Mouse (Mus musculus): ENCODE data around the gene Rsph6a. TPM values are rescaled to one million over a fixed set of nuclear protein-coding genes. Genes with fewer than 3 reads are reported as not detected.

The Rsph6a gene
- polyA plus RNA-seq, 1 experiment, result 0.06 TPM

- DNase-seq (ENCODE audit: low read depth in 1 of 2, low spot score in 2 of 2), result no peak
- 85% methylated on average over 4 of the region's 4 CpGs for WGBS
- Histone ChIP-seq H3K27ac (ENCODE audit: insufficient read depth, low read length) (no peak overlapping the region), H3K36me3 (ENCODE audit: control insufficient read depth, insufficient read depth, low read length) (0 out of 2 replicates have a peak, but pooled peaks cover 2% of the 10 kb centered on the region), H3K27me3 (ENCODE audit: control insufficient read depth, insufficient read depth, low read length) (0 out of 2 replicates have a peak, but pooled peaks cover 4% of the 10 kb centered on the region), H3K4me3 (ENCODE audit: extremely low read depth, insufficient read depth, insufficient read length) (no peak overlapping the region), H3K4me1 (ENCODE audit: control insufficient read depth, insufficient read depth, insufficient read length) (peaks cover 5% of the 10 kb centered on the region)
- TF ChIP-seq CTCF (IDR thresholded peaks at IDR 0.05; ENCODE audit: extremely low read depth, insufficient read depth, insufficient read length, insufficient replicate concordance), result no peak
- TF ChIP-seq POLR2A (IDR thresholded peaks at IDR 0.05; ENCODE audit: low read depth, low read length), result no peak
These were observed 67.2 kb downstream of the Rsph6a start for GRCm38 (mm10) chr7:19121686-19122085.

Other genes starting within 250 kb of the Rsph6a start
- 0.05 TPM in 1 of 2 replicates, not detected in the other for gene Psg17, start 233.1 kb upstream of the Rsph6a start, polyA plus RNA-seq (2012; rRNA removed)
- gene Mill2, start 214.7 kb upstream of the Rsph6a start, polyA plus RNA-seq (2012; rRNA removed), result 2.4 and 2.9 TPM in 2 replicates
- gene Pglyrp1, start 183.4 kb upstream of the Rsph6a start, polyA plus RNA-seq (2012; rRNA removed), result 93.4 and 164 TPM in 2 replicates
- 13.0 and 25.5 TPM in 2 replicates for gene Ccdc61, start 144.3 kb upstream of the Rsph6a start, polyA plus RNA-seq (2012; rRNA removed)
- 0.68 and 0.90 TPM in 2 replicates for gene Nova2, start 128.8 kb upstream of the Rsph6a start, polyA plus RNA-seq (2012; rRNA removed)
- not detected in 2 replicates for gene Nanos2, start 67.3 kb upstream of the Rsph6a start, polyA plus RNA-seq (2012; rRNA removed)
- 2.5 and 4.0 TPM in 2 replicates for gene Mypop, start 63.4 kb upstream of the Rsph6a start, polyA plus RNA-seq (2012; rRNA removed)
- 23.8 and 32.9 TPM in 2 replicates for gene Irf2bp1, start 50.6 kb upstream of the Rsph6a start, polyA plus RNA-seq (2012; rRNA removed)
- 0.38 and 0.49 TPM in 2 replicates for gene Foxa3, start 31.2 kb upstream of the Rsph6a start, polyA plus RNA-seq (2012; rRNA removed)
- 67.2 and 88.3 TPM in 2 replicates for gene Sympk, start 30.3 kb upstream of the Rsph6a start, polyA plus RNA-seq (2012; rRNA removed)
- 26.6 and 31.9 TPM in 2 replicates for gene Dmwd, start 21.5 kb downstream of the Rsph6a start, polyA plus RNA-seq (2012; rRNA removed)
- 175 and 182 TPM in 2 replicates for gene Dmpk, start 29.2 kb downstream of the Rsph6a start, polyA plus RNA-seq (2012; rRNA removed)
- 9.1 and 9.8 TPM in 2 replicates for gene Six5, start 39.9 kb downstream of the Rsph6a start, polyA plus RNA-seq (2012; rRNA removed)
- 0.02 TPM in 1 of 2 replicates, not detected in the other for gene Gm4969, start 63.7 kb downstream of the Rsph6a start, polyA plus RNA-seq (2012; rRNA removed)
- gene Fbxo46, start 65.2 kb downstream of the Rsph6a start, polyA plus RNA-seq (2012; rRNA removed), result 15.4 and 16.5 TPM in 2 replicates
- 7.7 and 12.3 TPM in 2 replicates for gene Qpctl, start 94.6 kb downstream of the Rsph6a start, polyA plus RNA-seq (2012; rRNA removed)
- gene Snrpd2, start 95.0 kb downstream of the Rsph6a start, polyA plus RNA-seq (2012; rRNA removed), result 17.0 and 19.0 TPM in 2 replicates
- gene Gipr, start 111.4 kb downstream of the Rsph6a start, polyA plus RNA-seq (2012; rRNA removed), result 0.07 and 0.08 TPM in 2 replicates
- 27.4 and 27.9 TPM in 2 replicates for gene Eml2, start 121.7 kb downstream of the Rsph6a start, polyA plus RNA-seq (2012; rRNA removed)
- 6.5 and 9.3 TPM in 2 replicates for gene Gpr4, start 157.8 kb downstream of the Rsph6a start, polyA plus RNA-seq (2012; rRNA removed)
- gene Opa3, start 173.6 kb downstream of the Rsph6a start, polyA plus RNA-seq (2012; rRNA removed), result 14.7 and 17.7 TPM in 2 replicates
- 335 and 437 TPM in 2 replicates for gene Vasp, start 217.1 kb downstream of the Rsph6a start, polyA plus RNA-seq (2012; rRNA removed)
- gene Ppm1n, start 225.4 kb downstream of the Rsph6a start, polyA plus RNA-seq (2012; rRNA removed), result 2.1 and 3.3 TPM in 2 replicates
- 7.7 and 9.1 TPM in 2 replicates for gene Rtn2, start 227.9 kb downstream of the Rsph6a start, polyA plus RNA-seq (2012; rRNA removed)

Measured in spleen, adult 2 months (tissue).